Mouse (Mus musculus) bone marrow, adult 2 months (tissue): Measurements from ENCODE around the gene Fsd2. TPM values are rescaled to one million over a fixed set of nuclear protein-coding genes. Genes with fewer than 3 reads are reported as not detected.

Experiments used
- H3K27ac ChIP-seq: fragments of 200-500 bp; 2 replicates; pipeline ENCODE4 v1.5.1; 2012; ENCODE audit warnings: low read depth, mild to moderate bottlenecking, control low read depth, inconsistent platforms, low read length; ENCODE audit not compliant: control insufficient read depth, poor library complexity, insufficient read depth
- H3K4me1 ChIP-seq: fragments of 200-500 bp; 2 replicates; pipeline ENCODE4 v1.6.1; 2011; ENCODE audit warnings: low read length; ENCODE audit not compliant: control insufficient read depth, insufficient read depth
- H3K4me3 ChIP-seq: fragments of 200-500 bp; replicated peaks from 2 replicates; pipeline ENCODE3; 2011; ENCODE audit warnings: mild to moderate bottlenecking, low read depth, low read length, control low read depth; ENCODE audit not compliant: control insufficient read depth
- CTCF ChIP-seq: fragments of 200-500 bp; IDR thresholded peaks from 2 replicates; pipeline ENCODE4 v1.5.1; 2011; ENCODE audit warnings: low read length, control low read depth; ENCODE audit not compliant: control insufficient read depth, insufficient read depth
- POLR2A ChIP-seq: fragments of 200-500 bp; IDR thresholded peaks from 2 replicates; pipeline ENCODE4 v1.6.1; 2011; ENCODE audit warnings: low read depth, mild to moderate bottlenecking, control low read depth, low read length, borderline replicate concordance; ENCODE audit not compliant: control insufficient read depth
- WGBS: fragments of 180-500 bp; shearing (Covaris S2); methylation state at CpG from one replicate; pipeline ENCODE4 v1.1.7; 2018; 5-methylcytosine and 5-hydroxymethylcytosine counted together
- polyA plus RNA-seq: library from polyadenylated mRNA; stranded (reverse); fragments of >200 nt; gene quantifications from 2 replicates; pipeline ENCODE4 v1.2.4, GENCODE M21; 2011; ENCODE audit warnings: low replicate concordance; ENCODE audit not compliant: missing spikeins, insufficient read depth, insufficient read length

The Fsd2 gene
- polyA plus RNA-seq, 1 experiment: 0.75 TPM

DNA sequence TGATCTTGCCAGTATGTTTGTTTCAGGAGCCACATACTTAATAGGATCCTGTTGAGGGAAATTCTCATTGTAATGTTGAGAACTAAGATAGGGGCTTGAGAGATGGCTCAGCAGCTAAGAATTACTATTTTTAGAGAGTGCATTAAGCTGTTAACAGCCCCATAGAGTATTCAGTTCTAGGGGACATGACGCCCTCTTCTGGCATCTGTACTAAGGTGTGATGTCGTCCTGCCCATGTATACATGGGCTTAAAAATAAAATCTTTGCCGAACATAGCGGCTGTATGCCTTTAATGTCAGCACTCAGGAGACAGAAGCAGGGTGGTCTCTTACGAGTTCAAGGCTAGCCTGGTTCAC, 4.0 kb upstream of the Fsd2 start:
- 4% methylated on average over 5 of the region's 5 CpGs for WGBS
- peak overlapping the region; percentile 65 for H3K4me3 ChIP-seq
- peak overlapping the region; percentile 99; the same call in 1 of the 2 replicates for H3K27ac ChIP-seq
- no peaks in the 10 kb centered on the region for H3K4me1 ChIP-seq
- TF ChIP-seq POLR2A (no peak), CTCF (no peak)

DNA sequence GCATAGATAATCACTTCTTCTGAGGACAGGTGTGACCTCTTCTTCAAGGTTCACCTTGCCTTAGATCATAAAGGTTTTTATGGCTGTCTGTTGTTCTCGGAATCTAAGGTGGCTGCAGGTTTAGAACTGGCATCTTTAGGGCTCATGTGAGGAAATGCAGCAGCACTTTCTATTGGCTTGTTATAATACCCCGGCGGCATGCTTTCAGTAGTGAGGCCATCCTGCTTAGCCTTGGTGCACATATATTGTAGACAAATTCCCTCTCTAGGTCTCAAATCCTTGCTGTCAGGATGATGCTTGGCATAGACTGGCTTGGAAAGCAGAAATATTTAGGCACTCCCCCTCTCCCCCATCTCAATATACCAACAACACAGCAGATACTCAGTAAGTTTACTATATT, 3.5 kb upstream of the Fsd2 start:
- H3K4me1 ChIP-seq: no peaks in the 10 kb centered on the region
- no peak overlapping the region for H3K27ac ChIP-seq
- no peak overlapping the region for H3K4me3 ChIP-seq
- 93% methylated on average over 3 of the region's 3 CpGs for WGBS
- TF ChIP-seq POLR2A (no peak), CTCF (no peak)

- Histone ChIP-seq H3K4me3 (peak overlapping the region; percentile 14), H3K27ac (no peak overlapping the region), H3K4me1 (no peaks in the 10 kb centered on the region)
- TF ChIP-seq CTCF (no peak), POLR2A (no peak)
- whole genome bisulfite sequencing: 97% methylated on average over 1 of the region's 1 CpGs
Observed at GRCm38 (mm10) chr7:81569851-81570250, 3.1 kb upstream of the Fsd2 start.

- H3K4me3 ChIP-seq: no peak overlapping the region
- WGBS: 94% methylated on average over 5 of the region's 5 CpGs
- no peaks in the 10 kb centered on the region for H3K4me1 ChIP-seq
- no peak overlapping the region for H3K27ac ChIP-seq
- TF ChIP-seq CTCF (no peak), POLR2A (no peak)
Observed at GRCm38 (mm10) chr7:81567396-81567795, 652 bp upstream of the Fsd2 start.

DNA sequence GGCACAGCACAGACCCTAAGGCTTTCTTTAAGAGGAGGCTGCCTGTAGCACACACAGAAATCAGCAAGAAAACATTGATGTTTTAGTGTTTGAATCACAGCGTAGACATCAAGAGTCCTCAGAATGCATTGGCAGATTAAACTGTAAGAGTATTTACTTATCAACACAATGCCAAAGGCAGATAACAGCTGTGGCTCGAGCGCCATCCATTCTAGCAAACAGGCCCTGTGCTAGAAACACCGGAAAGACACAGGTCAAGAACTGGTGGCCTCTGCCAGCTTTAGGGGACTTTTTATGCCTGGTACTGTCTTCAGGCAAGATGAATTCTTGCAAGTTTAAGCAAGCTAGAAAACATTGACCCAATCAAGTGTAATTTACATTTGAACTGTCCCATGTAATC, 412 bp downstream of the Fsd2 start:
- no peak for TF ChIP-seq POLR2A
- TF ChIP-seq CTCF: no peak
- 63% methylated on average over 4 of the region's 4 CpGs for WGBS
- Histone ChIP-seq H3K4me3 (no peak overlapping the region), H3K4me1 (no peaks in the 10 kb centered on the region), H3K27ac (no peak overlapping the region)

DNA sequence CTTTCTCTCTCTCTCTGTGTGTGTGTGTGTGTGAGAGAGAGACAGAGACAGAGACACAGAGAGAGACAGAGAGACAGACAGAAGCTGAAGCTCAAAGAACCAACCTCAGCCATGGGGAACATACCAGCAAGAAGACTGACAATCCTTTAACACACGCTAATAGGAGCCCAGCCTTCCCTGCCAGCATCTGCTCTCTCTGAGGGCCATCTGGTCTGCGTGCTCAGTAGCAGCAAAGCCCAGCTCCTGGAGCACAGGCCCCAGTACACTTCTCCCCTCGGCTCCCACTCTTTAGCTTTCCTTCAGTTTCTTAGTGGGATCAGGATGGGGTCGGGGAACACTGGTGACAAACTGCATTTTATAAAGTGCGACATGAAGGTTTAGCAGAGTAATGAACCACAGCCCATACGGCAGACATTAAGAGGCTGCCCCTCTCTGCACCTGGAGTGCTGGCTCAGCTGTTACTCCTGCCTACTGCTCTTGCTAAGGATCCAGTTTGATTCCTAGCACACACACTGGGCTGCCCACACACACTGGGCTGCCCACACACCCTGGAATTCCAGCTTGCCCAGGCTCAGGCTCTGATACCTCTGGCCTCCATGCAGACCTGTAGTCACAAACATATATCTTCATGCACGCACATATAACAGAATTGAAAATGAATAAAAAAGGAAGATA, 1.2 kb downstream of the Fsd2 start:
- Histone ChIP-seq H3K4me3 (no peak overlapping the region), H3K4me1 (no peaks in the 10 kb centered on the region), H3K27ac (no peak overlapping the region)
- WGBS: 81% methylated on average over 7 of the region's 7 CpGs
- TF ChIP-seq CTCF (no peak), POLR2A (no peak)

GRCm38 (mm10) chr7:81564766-81565165, 2.0 kb downstream of the Fsd2 start:
- Histone ChIP-seq H3K4me1 (no peaks in the 10 kb centered on the region), H3K27ac (no peak overlapping the region), H3K4me3 (no peak overlapping the region)
- 70% methylated on average over 7 of the region's 7 CpGs for WGBS
- TF ChIP-seq CTCF: no peak
- TF ChIP-seq POLR2A: no peak

DNA sequence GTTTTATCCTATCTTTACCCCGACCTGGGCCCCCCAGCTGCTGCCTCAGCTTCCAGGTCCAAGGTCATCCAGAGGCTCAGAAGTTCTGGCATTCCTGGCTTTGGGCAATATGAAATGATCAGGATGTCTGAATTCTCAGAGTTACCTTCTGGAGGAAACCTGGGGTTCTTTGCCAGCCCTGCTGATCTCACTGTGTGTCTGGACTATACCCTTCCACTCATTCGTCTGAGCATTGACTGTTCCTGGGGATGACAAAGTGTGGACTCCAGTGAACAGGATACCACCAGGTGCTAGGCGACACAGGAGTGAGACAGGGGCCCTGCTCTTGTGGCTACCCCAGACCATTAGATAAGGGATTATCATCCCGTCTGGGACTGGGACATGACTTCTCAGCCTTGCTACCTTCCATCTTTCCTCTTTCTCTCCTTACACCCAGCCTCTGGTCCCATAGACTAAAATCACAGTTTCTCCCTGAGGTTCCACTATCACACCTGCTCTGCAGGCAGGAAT, 3.2 kb downstream of the Fsd2 start:
- WGBS: 75% methylated on average over 4 of the region's 4 CpGs
- Histone ChIP-seq H3K27ac (no peak overlapping the region), H3K4me3 (no peak overlapping the region), H3K4me1 (no peaks in the 10 kb centered on the region)
- TF ChIP-seq CTCF: no peak

- no peaks in the 10 kb centered on the region for H3K4me1 ChIP-seq
- no peak overlapping the region for H3K4me3 ChIP-seq
- no peak overlapping the region for H3K27ac ChIP-seq
- 78% methylated on average over 5 of the region's 5 CpGs for WGBS
- TF ChIP-seq POLR2A (no peak), CTCF (no peak)
Observed at GRCm38 (mm10) chr7:81561211-81561610, 5.5 kb downstream of the Fsd2 start.
